26 mouse cellular contexts compared by ENCODE assay signal in the genomic region with DNA sequence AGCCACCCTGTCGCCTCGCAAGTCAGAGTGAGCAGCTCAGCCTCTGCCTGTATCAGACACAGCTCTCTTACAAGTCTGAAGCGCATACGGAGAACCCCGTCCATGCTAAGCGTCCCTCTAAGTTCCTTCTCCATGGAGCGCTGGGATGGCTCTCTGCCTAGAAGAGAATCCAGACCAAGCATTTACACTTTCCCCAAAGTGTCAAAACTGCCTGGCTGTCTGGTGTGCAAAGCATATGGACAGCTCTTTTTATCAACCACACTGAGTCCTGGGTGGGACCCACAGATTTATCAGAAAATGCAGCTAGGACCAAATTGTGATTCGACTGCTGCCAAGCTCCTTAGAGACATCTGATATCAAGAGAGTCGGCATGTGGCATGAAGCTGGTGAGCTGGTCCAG.
A peak's percentile ranks its signal among the peaks of the same experiment; 100 is the strongest.
DNase-seq lines count a peak whose midpoint lies in the region; ATAC-seq and TF ChIP-seq lines count a peak whose summit lies in the region.
"Had no signal": no experiment of that assay in that cellular context is flagged by ENCODE, and none has a peak within 500 bp of the region (broad histone marks: within the 10 kb centered on the region; RNA-seq: fewer than 3 reads in every experiment).

No protein-coding gene starts in this region.

- H3K36me3 ChIP-seq in forebrain, embryonic 14.5 days (ENCODE audit: control insufficient read depth, insufficient read depth, low read length), result no peaks in the 10 kb centered on the region
- H3K36me3 ChIP-seq in forebrain, embryonic 10.5 days (replicated peaks), result no peaks in the 10 kb centered on the region
- H3K36me3 ChIP-seq: embryonic facial prominence, embryonic 10.5 days; heart, embryonic 12.5 days; hindbrain, embryonic 10.5 days; intestine, embryonic 15.5 days; limb, embryonic 15.5 days had no signal

- peaks cover 16% of the 10 kb centered on the region; the same call in 1 of the 2 replicates for H3K4me1 ChIP-seq in forebrain, embryonic 14.5 days (ENCODE audit: control insufficient read depth, insufficient read depth, low read length)
- peaks cover 11% of the 10 kb centered on the region for H3K4me1 ChIP-seq in forebrain, embryonic 10.5 days

- H3K9ac ChIP-seq in forebrain, embryonic 14.5 days (ENCODE audit: low read length), result no peak overlapping the region
- H3K9ac ChIP-seq: heart, embryonic 12.5 days; intestine, embryonic 15.5 days; limb, embryonic 15.5 days; liver, embryonic 14.5 days had no signal

- H3K4me3 ChIP-seq in forebrain, embryonic 14.5 days (ENCODE audit: low read depth, low read length), result no peak overlapping the region
- no peak overlapping the region for H3K4me3 ChIP-seq in forebrain, embryonic 10.5 days
- H3K4me3 ChIP-seq in layer of hippocampus, adult 2 months, result no peak overlapping the region
- H3K4me3 ChIP-seq: embryonic facial prominence, embryonic 10.5 days; heart, embryonic 12.5 days; hindbrain, embryonic 10.5 days; intestine, embryonic 15.5 days; limb, embryonic 15.5 days had no signal

- no peak overlapping the region for H3K27ac ChIP-seq in forebrain, embryonic 14.5 days (ENCODE audit: low read depth, low read length)
- H3K27ac ChIP-seq in forebrain, embryonic 10.5 days, result no peak overlapping the region
- H3K27ac ChIP-seq in layer of hippocampus, adult 2 months, result peak overlapping the region; percentile 7; the same call in 1 of the 2 replicates
- H3K27ac ChIP-seq: embryonic facial prominence, embryonic 10.5 days; hindbrain, embryonic 10.5 days; intestine, embryonic 15.5 days; limb, embryonic 15.5 days; liver, embryonic 14.5 days had no signal

- ATAC-seq in forebrain, embryonic 14.5 days, result peak; percentile 54; the same call in 1 of the 2 replicates
- ATAC-seq: CD4-positive, CD25-positive, alpha-beta regulatory T cell, adult 4 months; hindbrain, embryonic 16.5 days; intestine, embryonic 15.5 days had no signal

- WGBS in forebrain, embryonic 14.5 days, result 72% methylated on average over 9 of the region's 9 CpGs
- WGBS in forebrain, embryonic 10.5 days, result 91% methylated on average over 9 of the region's 9 CpGs

- no peaks in the 10 kb centered on the region for H3K9me3 ChIP-seq in forebrain, embryonic 14.5 days (replicated peaks; ENCODE audit: control insufficient read depth, low read length)
- H3K9me3 ChIP-seq in forebrain, embryonic 10.5 days, result no peaks in the 10 kb centered on the region
- H3K9me3 ChIP-seq: embryonic facial prominence, embryonic 10.5 days; heart, embryonic 12.5 days; hindbrain, embryonic 10.5 days; intestine, embryonic 15.5 days; limb, embryonic 15.5 days had no signal

- TF ChIP-seq CTCF in layer of hippocampus, adult 2 months (conservative IDR thresholded peaks at IDR 0.05), result no peak

- peak; percentile 54 for DNase-seq in forebrain, embryonic 14.5 days (ENCODE audit: low spot score)
- DNase-seq in forebrain, embryonic 10.5 days (ENCODE audit: extremely low spot score, low spot score), result no peak
- DNase-seq in layer of hippocampus, adult 2 months (ENCODE audit: low spot score in 2 of 2), result no peak
- DNase-seq in layer of hippocampus, postnatal 10 days (ENCODE audit: low spot score in 2 of 2), result no peak
- peak; percentile 14 for DNase-seq in lung, postnatal 10 days
- no peak for DNase-seq in lung, postnatal 25 days (ENCODE audit: low spot score)
- peak; percentile 41 for DNase-seq in right cerebral cortex, postnatal 4 days
- no peak for DNase-seq in B cell, adult 2 months
- DNase-seq: adrenal gland, postnatal 25 days; cerebellum, adult 11-12 months; cerebellum, postnatal 10 days; gastrocnemius, postnatal 10 days; heart, postnatal 10 days; kidney, adult 8-10 months; kidney, postnatal 14 days; left cerebral cortex, postnatal 4 days; thymus, postnatal 25 days had no signal

- no peaks in the 10 kb centered on the region for H3K27me3 ChIP-seq in forebrain, embryonic 14.5 days (replicated peaks; ENCODE audit: control insufficient read depth, insufficient read depth, low read length)
- peaks cover 9% of the 10 kb centered on the region; the same call in 1 of the 2 replicates for H3K27me3 ChIP-seq in forebrain, embryonic 10.5 days (ENCODE audit: poor library complexity, severe bottlenecking)
- H3K27me3 ChIP-seq: heart, embryonic 12.5 days; intestine, embryonic 15.5 days; limb, embryonic 15.5 days had no signal

- H3K4me2 ChIP-seq in forebrain, embryonic 14.5 days (ENCODE audit: low read length), result no peak overlapping the region
- H3K4me2 ChIP-seq: heart, embryonic 12.5 days; intestine, embryonic 15.5 days; limb, embryonic 15.5 days; midbrain, embryonic 11.5 days had no signal

Comparison
In these comparisons a context has a peak if more than half of its experiments do, and no peak if none do; other contexts are left out.
1. DNase-seq: peak in forebrain, embryonic 14.5 days (single experiment), lung, postnatal 10 days (single experiment) and right cerebral cortex, postnatal 4 days (single experiment); none in forebrain, embryonic 10.5 days (single experiment), layer of hippocampus, adult 2 months (0 of 2), layer of hippocampus, postnatal 10 days (0 of 2), lung, postnatal 25 days (single experiment) and B cell, adult 2 months (0 of 2).